Mouse (Mus musculus) CH12.LX (cell line): ENCODE results near the gene Tspyl3. TPM values are rescaled to one million over a fixed set of nuclear protein-coding genes. Genes with fewer than 3 reads are reported as not detected.

ENCODE experiments used
- DNase-seq: peaks from one replicate; pipeline ENCODE4 v3.0.0-alpha.2; 2013; ENCODE audit errors: extremely low read depth
- H3K27ac ChIP-seq: 2 replicates; pipeline ENCODE4 v1.5.1; 2012; ENCODE audit warnings: low read depth, mild to moderate bottlenecking, control low read depth, moderate library complexity; ENCODE audit not compliant: insufficient read depth
- H3K27me3 ChIP-seq: replicated peaks from 2 replicates; pipeline ENCODE3; 2012; ENCODE audit warnings: inconsistent platforms
- H3K36me3 ChIP-seq, 2 experiments: replicated peaks in 1 of 2; 2 replicates each; pipeline versions ENCODE3 to v1.6.1; 2012; ENCODE audit warnings: inconsistent platforms in 1 of 2, low read length in 1 of 2, mild to moderate bottlenecking in 1 of 2, mixed read lengths in 1 of 2, moderate library complexity in 1 of 2; ENCODE audit not compliant: control insufficient read depth in 1 of 2, insufficient read depth in 1 of 2
- H3K4me1 ChIP-seq, 2 experiments: 2 replicates each; pipeline ENCODE4 v1.6.1; 2012; ENCODE audit warnings: inconsistent platforms in 1 of 2, moderate library complexity in 1 of 2; ENCODE audit not compliant: insufficient read depth in 2 of 2, control insufficient read depth in 1 of 2
- H3K4me2 ChIP-seq: 2 replicates; pipeline ENCODE4 v1.6.1; 2012; ENCODE audit warnings: low read depth, mild to moderate bottlenecking, control low read depth; ENCODE audit not compliant: poor library complexity, insufficient read depth, severe bottlenecking
- H3K4me3 ChIP-seq, 3 experiments: fragments of 150-350 bp in 1 of 3; sonication (generic) in 1 of 3; replicated peaks in 1 of 3; 2 replicates each; pipeline versions ENCODE3 to v1.5.1; 2011 to 2012; ENCODE audit warnings: low read depth in 2 of 3, low read length in 2 of 3, mild to moderate bottlenecking in 2 of 3, moderate library complexity in 2 of 3, control low read depth in 1 of 3, improper control_type of control experiment in 1 of 3, inconsistent platforms in 1 of 3, mixed read lengths in 1 of 3; ENCODE audit not compliant: poor library complexity in 1 of 3
- H3K79me2 ChIP-seq: replicated peaks from 2 replicates; pipeline ENCODE4 v1.6.1; 2012; ENCODE audit warnings: mild to moderate bottlenecking, moderate library complexity; ENCODE audit not compliant: control insufficient read depth, poor library complexity, insufficient read depth, severe bottlenecking; ENCODE audit errors: extremely low read depth
- H3K9ac ChIP-seq: 2 replicates; pipeline ENCODE4 v1.6.1; 2012; ENCODE audit warnings: low read depth, mild to moderate bottlenecking, control low read depth, moderate library complexity; ENCODE audit not compliant: insufficient read depth
- H3K9me3 ChIP-seq: replicated peaks from 2 replicates; pipeline ENCODE3; 2012; ENCODE audit warnings: low read length, inconsistent platforms, mixed read lengths
- CHD1 ChIP-seq: IDR thresholded peaks from 2 replicates; pipeline ENCODE4 v1.6.1; 2012; ENCODE audit warnings: low read depth, low read length, improper control_type of control experiment, inconsistent platforms
- CTCF ChIP-seq, 2 experiments: IDR thresholded peaks in 1 of 2; conservative IDR thresholded peaks in 1 of 2; 2 replicates each; pipeline ENCODE4 v1.5.1; 2011 to 2012; ENCODE audit warnings: low read depth in 2 of 2, low read length in 2 of 2, improper control_type of control experiment in 1 of 2, inconsistent platforms in 1 of 2, mild to moderate bottlenecking in 1 of 2, moderate library complexity in 1 of 2
- EP300 ChIP-seq: IDR thresholded peaks from 2 replicates; pipeline ENCODE4 v1.6.1; 2011; ENCODE audit warnings: low read length, improper control_type of control experiment
- ETS1 ChIP-seq: conservative IDR thresholded peaks from 2 replicates; pipeline ENCODE4 v1.6.1; 2012; ENCODE audit warnings: low read depth, mild to moderate bottlenecking, inconsistent platforms, low read length, improper control_type of control experiment, moderate library complexity
- JUN ChIP-seq: IDR thresholded peaks from 2 replicates; pipeline ENCODE4 v1.6.1; 2011; ENCODE audit warnings: low read depth, mild to moderate bottlenecking, low read length, improper control_type of control experiment, moderate library complexity; ENCODE audit not compliant: insufficient read depth
- MAX ChIP-seq: IDR thresholded peaks from 2 replicates; pipeline ENCODE4 v1.6.1; 2011; ENCODE audit warnings: low read length, improper control_type of control experiment
- NELFE ChIP-seq: IDR thresholded peaks from 2 replicates; pipeline ENCODE4 v1.6.1; 2011; ENCODE audit warnings: low read depth, low read length, improper control_type of control experiment
- POLR2AphosphoS2 ChIP-seq: IDR thresholded peaks from 2 replicates; pipeline ENCODE4 v1.6.1; 2011; ENCODE audit warnings: low read depth, low read length, improper control_type of control experiment
- TCF12 ChIP-seq: IDR thresholded peaks from 2 replicates; pipeline ENCODE4 v1.6.1; 2014; ENCODE audit warnings: low read depth, mild to moderate bottlenecking, inconsistent platforms, low read length, improper control_type of control experiment
- ZKSCAN1 ChIP-seq: IDR thresholded peaks from 2 replicates; pipeline ENCODE4 v1.6.1; 2012; ENCODE audit warnings: low read depth, inconsistent platforms, low read length, improper control_type of control experiment, borderline replicate concordance
- ZNF384 ChIP-seq: IDR thresholded peaks from 2 replicates; pipeline ENCODE4 v1.6.1; 2012; ENCODE audit warnings: low read depth, low read length, improper control_type of control experiment, inconsistent platforms
- dilution Hi-C: fragments of 300-500 bp; cut with MboI; formaldehyde crosslinking; loops from 2 replicates; pipeline ENCODE4 v1.14.3; 2020; ENCODE audit warnings: low sequenced_read_pairs; ENCODE audit not compliant: extremely low pct_unique_long_range_greater_than_20kb, extremely low pct_ligation_motif_present
- in situ Hi-C: fragments of 300-500 bp; cut with MboI; formaldehyde crosslinking; loops from 3 replicates; pipeline ENCODE4 v1.14.3; 2019; ENCODE audit warnings: low sequenced_read_pairs, low pct_ligation_motif_present, low pct_unique_long_range_greater_than_20kb, mixed read lengths
- polyA plus RNA-seq: library from polyadenylated mRNA; unstranded; fragments of >175 nt; gene quantifications from 2 replicates; pipeline ENCODE4 v1.2.1, GENCODE M21; 2012; ENCODE audit warnings: low read depth; ENCODE audit not compliant: insufficient read length
- total RNA-seq, 2 experiments: library from RNA; depleted of rRNA; stranded (reverse); fragments of 300-350 nt in 1 of 2; fragments of >200 nt in 1 of 2; gene quantifications; 2 replicates each; pipeline ENCODE4 v1.2.3; 2012 to 2014

Gene Tspyl3
- total and polyA plus RNA-seq, 3 experiments: 9.6 to 16.5 (median 12.1) TPM

GRCm38 (mm10) chr2:153194255-153194654, 31.0 kb downstream of the Tspyl3 start:
- no peaks in the 10 kb centered on the region for H3K79me2 ChIP-seq
- peaks cover 62 to 87% of the 10 kb centered on the region in 2 experiments for H3K36me3 ChIP-seq
- in situ Hi-C loops (no loop called here), dilution Hi-C loops (no loop called here)
- no peak overlapping the region for H3K4me3 ChIP-seq
- no peak for DNase-seq
- H3K4me1 ChIP-seq: peaks cover 9 to 23% of the 10 kb centered on the region in 2 experiments
- H3K4me2 ChIP-seq: no peak overlapping the region
- no peak overlapping the region for H3K9ac ChIP-seq
- no peaks in the 10 kb centered on the region for H3K9me3 ChIP-seq
- no peak overlapping the region for H3K27ac ChIP-seq
- H3K27me3 ChIP-seq: no peaks in the 10 kb centered on the region
- TF ChIP-seq CTCF (conservative IDR thresholded peaks at IDR 0.05 in 1 of 2, IDR thresholded peaks at IDR 0.05 in 1 of 2; ENCODE audit: low read depth in 2 of 2, low read length in 2 of 2) (no peak), ZKSCAN1 (no peak)

- dilution Hi-C loops: no loop called here
- Histone ChIP-seq H3K9ac (no peak overlapping the region), H3K9me3 (no peaks in the 10 kb centered on the region), H3K79me2 (no peaks in the 10 kb centered on the region)
- TF ChIP-seq EP300 (no peak), POLR2AphosphoS2 (no peak), ZNF384 (no peak), JUN (no peak), TCF12 (no peak), ETS1 (no peak), CHD1 (no peak)
- TF ChIP-seq, all 38 proteins: peak for 0
- DNase-seq: no peak
- H3K27ac ChIP-seq: no peak overlapping the region
- H3K36me3 ChIP-seq: peaks cover 77 to 94% of the 10 kb centered on the region in 2 experiments
- H3K4me3 ChIP-seq: no peak overlapping the region
- H3K27me3 ChIP-seq: no peaks in the 10 kb centered on the region
- no peaks in the 10 kb centered on the region for H3K4me1 ChIP-seq
- no peak overlapping the region for H3K4me2 ChIP-seq
- in situ Hi-C loops: no loop called here
Measured at GRCm38 (mm10) chr2:153191242-153191641, 34.0 kb downstream of the Tspyl3 start.

GRCm38 (mm10) chr2:153187848-153188247, 37.4 kb downstream of the Tspyl3 start:
- Histone ChIP-seq H3K9me3 (no peaks in the 10 kb centered on the region), H3K9ac (no peak overlapping the region), H3K4me3 (no peak overlapping the region), H3K4me1 (no peaks in the 10 kb centered on the region), H3K36me3 (peaks cover 84 to 100% of the 10 kb centered on the region in 2 experiments), H3K4me2 (no peak overlapping the region), H3K27me3 (no peaks in the 10 kb centered on the region), H3K27ac (no peak overlapping the region), H3K79me2 (no peaks in the 10 kb centered on the region)
- no peak for DNase-seq
- TF ChIP-seq NELFE (no peak), ETS1 (no peak), MAX (no peak), CTCF (conservative IDR thresholded peaks at IDR 0.05 in 1 of 2, IDR thresholded peaks at IDR 0.05 in 1 of 2; ENCODE audit: low read depth in 2 of 2, low read length in 2 of 2) (no peak)
- dilution Hi-C loops (no loop called here), in situ Hi-C loops (no loop called here)
